Mouse (Mus musculus) megakaryocyte-erythroid progenitor cell, adult 5-6 weeks (primary cell): ENCODE data around the gene Pax7. TPM values are rescaled to one million over a fixed set of nuclear protein-coding genes. Genes with fewer than 3 reads are reported as not detected.

ENCODE experiments used
- ATAC-seq: replicated peaks from 2 replicates; pipeline ENCODE4 v1.8.0; 2016; ENCODE audit warnings: mild to moderate bottlenecking, inconsistent platforms; ENCODE audit not compliant: severe bottlenecking, poor library complexity, low FRiP score, low TSS enrichment
- total RNA-seq, 2 experiments: library from RNA; stranded (forward) in 1 of 2; stranded (reverse) in 1 of 2; fragments of 200-1000, 215-1000 nt in 1 of 2; fragments of >200 nt in 1 of 2; fragmentation: Nextera tagmentation in 1 of 2; gene quantifications; 2 replicates each; pipeline ENCODE4 v1.2.3; 2014 to 2017

Pax7 gene
- total RNA-seq, 2 experiments from 2014 or later = not detected

GRCm38 (mm10) chr4:139710467-139711334 lies 122.6 kb downstream of the Pax7 start:
- ATAC-seq = no peak

- no peak for ATAC-seq
Observed at GRCm38 (mm10) chr4:139705986-139706385, 127.3 kb downstream of the Pax7 start.

DNA sequence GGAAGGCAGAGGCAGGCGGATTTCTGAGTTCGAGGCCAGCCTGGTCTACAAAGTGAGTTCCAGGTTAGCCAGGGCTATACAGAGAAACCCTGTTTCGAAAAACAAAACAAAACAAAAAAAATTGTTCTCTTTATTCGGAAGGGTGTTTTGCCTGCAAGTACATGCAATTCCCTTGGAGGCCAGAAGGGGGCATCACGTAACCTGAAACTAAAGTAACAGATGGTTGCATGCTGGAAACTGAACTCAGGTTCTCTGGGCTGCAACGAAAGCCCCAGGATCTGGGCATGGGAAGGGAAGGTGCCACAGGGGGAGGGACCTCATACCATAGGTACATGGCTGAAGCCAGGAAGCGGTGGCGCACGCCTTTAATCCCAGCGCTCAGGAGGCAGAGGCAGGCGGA lies 129.9 kb downstream of the Pax7 start:
- no peak for ATAC-seq

DNA sequence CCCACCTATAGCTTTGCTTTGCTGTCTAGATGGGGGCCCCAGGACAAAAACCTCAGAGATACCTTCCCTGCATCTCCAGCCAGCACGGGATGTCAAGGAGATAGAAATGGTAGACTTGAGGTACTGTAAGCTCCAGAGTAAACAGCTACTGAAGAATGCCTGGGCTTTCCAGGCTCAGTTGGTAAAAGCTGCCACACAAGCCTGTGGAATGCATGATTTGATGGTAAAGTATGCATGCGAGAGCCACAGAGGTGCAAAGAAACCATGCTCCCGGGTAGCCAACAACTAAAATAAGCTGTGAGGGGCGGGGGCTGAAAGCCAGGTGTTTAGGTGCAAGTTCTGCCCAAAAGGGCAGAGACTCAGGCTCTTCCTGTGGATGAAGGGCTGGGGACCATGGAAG lies 130.4 kb downstream of the Pax7 start:
- no peak for ATAC-seq

- no peak for ATAC-seq
Observed at GRCm38 (mm10) chr4:139698602-139699001, 134.7 kb downstream of the Pax7 start.

GRCm38 (mm10) chr4:139697755-139698154 lies 135.6 kb downstream of the Pax7 start:
- no peak for ATAC-seq

DNA sequence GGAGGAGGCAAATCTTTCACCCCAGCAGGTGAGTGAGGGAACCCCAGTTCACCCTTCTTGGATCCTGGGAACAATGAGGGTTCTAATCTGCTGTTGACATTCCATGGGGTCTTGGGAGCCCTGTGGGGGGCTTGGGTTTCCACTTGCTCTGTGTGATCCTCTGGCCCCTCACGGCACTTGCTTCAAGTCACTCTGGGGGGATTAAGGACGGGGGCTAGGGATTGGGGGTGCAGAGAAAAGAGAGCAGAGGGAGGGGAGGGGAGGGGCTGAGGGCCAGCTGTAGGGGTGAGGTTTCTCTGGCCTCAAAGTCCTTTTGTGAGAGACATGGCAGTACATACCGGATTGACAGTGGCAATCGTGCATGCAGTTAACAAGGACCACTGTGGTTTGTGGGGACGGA lies 140.0 kb downstream of the Pax7 start:
- no peak for ATAC-seq

DNA sequence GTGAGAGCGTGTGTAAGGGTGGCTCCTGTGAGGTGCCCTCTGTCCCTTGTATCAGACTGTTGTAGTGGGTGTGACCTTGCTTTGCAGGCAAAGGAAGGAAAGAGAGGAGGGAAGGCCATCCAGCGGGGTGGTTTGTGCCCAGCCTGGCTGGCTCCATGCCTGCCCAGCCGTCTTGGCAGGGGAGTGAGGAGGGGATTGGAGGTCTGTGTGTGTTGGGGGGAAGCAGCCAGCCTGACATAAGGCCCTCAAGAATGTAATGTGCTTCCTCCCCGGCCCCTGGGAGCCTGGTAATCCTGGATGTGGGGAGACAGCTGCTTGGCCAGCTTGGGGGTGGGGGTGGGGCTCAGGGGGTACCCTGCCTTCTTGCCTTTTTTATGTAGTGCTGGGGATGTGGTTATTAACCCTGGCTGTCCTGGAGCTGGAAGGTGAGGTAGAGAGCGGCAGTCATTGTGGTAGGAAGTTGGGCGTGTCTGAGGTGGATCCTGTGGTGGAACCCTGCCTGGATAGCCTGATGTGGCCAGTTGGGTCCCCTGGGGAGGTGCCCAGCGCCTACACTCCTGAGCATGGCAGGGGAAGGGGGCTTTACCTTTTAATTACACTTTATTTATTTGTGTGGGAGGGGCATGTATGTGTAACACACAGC lies 143.6 kb downstream of the Pax7 start:
- ATAC-seq = no peak

- ATAC-seq = no peak
Observed at GRCm38 (mm10) chr4:139688058-139688457, 145.3 kb downstream of the Pax7 start.

Other genes with a start within 250 kb of the Pax7 start
- not detected in 2 replicates for gene Gm21969, start 230.3 kb downstream of the Pax7 start, total RNA-seq (2014; fragmentation: Nextera tagmentation)
- not detected in 2 replicates for gene Gm21969, start 230.3 kb downstream of the Pax7 start, total RNA-seq (2017)
- gene Aldh4a1, start 210.7 kb downstream of the Pax7 start, total RNA-seq (2014; fragmentation: Nextera tagmentation) = 8.0 and 13.2 TPM in 2 replicates
- 9.9 and 13.3 TPM in 2 replicates for gene Aldh4a1, start 210.7 kb downstream of the Pax7 start, total RNA-seq (2017)
- not detected in 2 replicates for gene Tas1r2, start 180.0 kb downstream of the Pax7 start, total RNA-seq (2014; fragmentation: Nextera tagmentation)
- gene Tas1r2, start 180.0 kb downstream of the Pax7 start, total RNA-seq (2017) = not detected in 2 replicates
- not detected in 2 replicates for gene Klhdc7a, start 134.5 kb upstream of the Pax7 start, total RNA-seq (2014; fragmentation: Nextera tagmentation)
- gene Klhdc7a, start 134.5 kb upstream of the Pax7 start, total RNA-seq (2017) = not detected in 2 replicates